Mouse (Mus musculus): ENCODE measurements around the gene Slc46a3.

DNA sequence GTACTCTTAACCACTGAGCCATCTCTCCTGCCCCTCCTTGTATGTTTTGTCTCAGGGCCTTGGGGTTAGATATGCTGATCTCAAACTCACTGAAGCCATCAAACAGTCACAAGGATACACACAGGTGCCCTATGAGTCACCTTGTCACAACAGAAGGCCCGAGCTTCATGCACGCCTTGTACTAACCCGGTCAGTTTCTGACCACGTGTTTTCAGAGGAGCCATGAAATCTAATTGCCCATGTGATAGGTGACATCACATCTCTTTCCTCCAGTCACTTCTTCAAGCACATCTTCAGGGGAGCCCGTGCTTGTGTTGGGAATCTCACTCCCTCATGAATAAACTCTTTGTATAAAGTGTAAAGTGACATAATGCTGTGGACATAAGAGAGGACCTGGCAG, 30.0 kb upstream of the Slc46a3 start:
- TF ChIP-seq POLR2A (IDR thresholded peaks at IDR 0.05; ENCODE audit: control insufficient read depth, extremely low read depth, insufficient read depth, low read length, poor library complexity) (no peak), CTCF (IDR thresholded peaks at IDR 0.05; ENCODE audit: borderline replicate concordance, control insufficient read depth, extremely low read depth, insufficient read depth, low read length, poor library complexity) (no peak)
